Mouse (Mus musculus): ENCODE data around the gene Atxn7l1. TPM values are rescaled to one million over a fixed set of nuclear protein-coding genes. Genes with fewer than 3 reads are reported as not detected.

Gene Atxn7l1
- polyA plus RNA-seq, 1 experiment from 2014 or later = 18.7 TPM

DNA sequence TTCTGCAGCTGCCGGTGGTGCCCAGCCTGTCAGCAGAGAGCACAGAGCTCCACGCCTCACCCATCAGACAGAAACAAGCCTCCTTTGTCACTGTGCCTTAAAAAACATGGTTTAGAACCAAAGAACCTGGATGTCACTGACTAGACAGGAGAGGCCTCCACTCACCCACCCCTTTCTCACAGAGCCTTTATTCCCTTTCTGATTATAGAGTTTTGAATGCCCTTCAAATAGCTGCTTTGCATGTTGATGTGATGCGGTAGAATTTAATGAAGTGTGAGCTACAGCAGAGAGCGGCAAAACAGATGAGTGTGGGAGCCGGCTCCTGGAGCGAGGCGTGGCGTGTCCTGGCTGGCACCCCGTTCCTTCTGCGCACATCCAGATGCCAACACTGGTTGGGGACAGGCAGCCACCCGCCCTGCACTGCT is 77.6 kb downstream of the Atxn7l1 start:
- H3K27ac ChIP-seq (ENCODE audit: low read depth, low read length) = peak overlapping the region; percentile 69
- H3K36me3 ChIP-seq (ENCODE audit: control insufficient read depth, insufficient read depth, low read length) = no peaks in the 10 kb centered on the region
- peaks cover 24% of the 10 kb centered on the region for H3K4me1 ChIP-seq (ENCODE audit: control insufficient read depth, insufficient read depth, low read depth, low read length)
- peak overlapping the region; percentile 32 for H3K4me2 ChIP-seq (ENCODE audit: low read length)
- H3K27me3 ChIP-seq (replicated peaks; ENCODE audit: control insufficient read depth, insufficient read depth, low read length) = no peaks in the 10 kb centered on the region
- 8% methylated on average over 11 of the region's 11 CpGs for WGBS
- peak overlapping the region; percentile 18 for H3K9ac ChIP-seq (ENCODE audit: low read depth, low read length)
- peak; percentile 80 for ATAC-seq
- H3K9me3 ChIP-seq (ENCODE audit: control insufficient read depth, low read length) = no peaks in the 10 kb centered on the region
- no peak overlapping the region for H3K4me3 ChIP-seq (ENCODE audit: low read length)

DNA sequence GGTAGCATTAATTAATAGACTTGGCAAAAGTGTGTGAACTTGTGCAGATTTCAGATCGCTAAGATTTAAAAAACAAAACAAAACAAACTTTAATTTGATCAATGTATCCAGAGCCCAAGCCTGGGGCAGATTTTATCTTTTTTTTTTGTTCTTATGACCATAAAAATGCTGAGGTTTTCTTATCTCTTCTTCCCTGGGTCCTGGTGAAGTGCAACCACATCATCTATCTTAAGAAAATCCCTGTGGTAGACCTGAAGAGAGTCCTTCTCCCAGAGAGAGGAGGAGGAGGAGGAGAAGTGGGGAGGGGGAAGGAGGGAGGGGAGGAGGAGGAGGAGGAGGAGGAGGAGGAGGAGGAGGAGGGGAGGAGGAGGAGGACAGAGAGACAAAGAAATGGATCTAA is 78.5 kb downstream of the Atxn7l1 start:
- peaks cover 17% of the 10 kb centered on the region for H3K4me1 ChIP-seq (ENCODE audit: control insufficient read depth, insufficient read depth, low read depth, low read length)
- ATAC-seq = no peak
- no peaks in the 10 kb centered on the region for H3K27me3 ChIP-seq (replicated peaks; ENCODE audit: control insufficient read depth, insufficient read depth, low read length)
- 78% methylated on average over 1 of the region's 1 CpGs for WGBS
- H3K9me3 ChIP-seq (ENCODE audit: control insufficient read depth, low read length) = no peaks in the 10 kb centered on the region
- no peak overlapping the region for H3K4me3 ChIP-seq (ENCODE audit: low read length)
- H3K4me2 ChIP-seq (ENCODE audit: low read length) = no peak overlapping the region
- H3K36me3 ChIP-seq (ENCODE audit: control insufficient read depth, insufficient read depth, low read length) = no peaks in the 10 kb centered on the region
- H3K27ac ChIP-seq (ENCODE audit: low read depth, low read length) = no peak overlapping the region
- H3K9ac ChIP-seq (ENCODE audit: low read depth, low read length) = no peak overlapping the region

DNA sequence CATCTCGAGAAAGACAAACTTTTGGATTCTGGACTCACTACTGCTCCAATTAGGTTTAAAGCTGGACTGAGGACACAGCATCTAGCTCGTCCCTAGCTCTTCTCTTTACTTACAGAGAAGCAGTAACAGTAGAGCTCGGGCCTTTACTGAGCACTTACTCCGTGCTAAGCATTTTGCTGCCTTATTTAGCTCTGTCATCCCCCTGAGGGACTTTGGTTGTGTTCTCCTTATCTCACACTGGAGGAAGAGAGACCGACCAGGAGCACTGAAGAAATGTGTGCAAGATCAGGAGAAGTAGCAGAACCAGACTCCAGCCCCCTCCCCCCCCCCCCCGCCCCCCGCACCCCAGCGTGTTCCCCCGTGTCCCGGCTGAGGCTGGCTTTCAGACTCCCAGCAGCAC is 79.1 kb downstream of the Atxn7l1 start:
- peaks cover 17% of the 10 kb centered on the region for H3K4me1 ChIP-seq (ENCODE audit: control insufficient read depth, insufficient read depth, low read depth, low read length)
- H3K4me3 ChIP-seq (ENCODE audit: low read length) = no peak overlapping the region
- no peaks in the 10 kb centered on the region for H3K36me3 ChIP-seq (ENCODE audit: control insufficient read depth, insufficient read depth, low read length)
- ATAC-seq = no peak
- no peak overlapping the region for H3K27ac ChIP-seq (ENCODE audit: low read depth, low read length)
- H3K4me2 ChIP-seq (ENCODE audit: low read length) = no peak overlapping the region
- H3K27me3 ChIP-seq (replicated peaks; ENCODE audit: control insufficient read depth, insufficient read depth, low read length) = no peaks in the 10 kb centered on the region
- H3K9ac ChIP-seq (ENCODE audit: low read depth, low read length) = no peak overlapping the region
- 66% methylated on average over 10 of the region's 10 CpGs for WGBS
- no peaks in the 10 kb centered on the region for H3K9me3 ChIP-seq (ENCODE audit: control insufficient read depth, low read length)

DNA sequence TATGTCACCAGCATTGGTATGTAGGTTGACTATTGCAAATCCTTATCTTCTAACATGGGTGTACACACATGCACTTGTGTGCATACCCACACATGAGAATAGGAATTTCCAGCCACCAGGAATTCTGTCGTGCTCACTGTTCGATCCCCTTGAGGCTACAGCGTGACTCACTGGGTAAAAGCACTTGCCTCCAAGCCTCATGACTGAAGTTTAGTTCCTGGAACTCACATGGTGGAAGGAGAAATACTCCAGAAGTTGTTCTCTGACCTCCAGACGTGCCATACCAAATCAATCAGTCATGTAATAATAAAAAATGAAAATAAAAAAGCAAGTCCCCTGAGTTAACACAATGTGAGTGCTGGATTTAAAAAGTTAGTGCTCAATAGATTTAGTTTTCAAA is 87.8 kb downstream of the Atxn7l1 start:
- Histone ChIP-seq H3K9me3 (ENCODE audit: control insufficient read depth, low read length) (no peaks in the 10 kb centered on the region), H3K4me1 (ENCODE audit: control insufficient read depth, insufficient read depth, low read depth, low read length) (peaks cover 8% of the 10 kb centered on the region; the same call in 1 of the 2 replicates), H3K4me3 (ENCODE audit: low read length) (no peak overlapping the region), H3K27ac (ENCODE audit: low read depth, low read length) (no peak overlapping the region), H3K36me3 (ENCODE audit: control insufficient read depth, insufficient read depth, low read length) (no peaks in the 10 kb centered on the region), H3K4me2 (ENCODE audit: low read length) (no peak overlapping the region), H3K27me3 (replicated peaks; ENCODE audit: control insufficient read depth, insufficient read depth, low read length) (no peaks in the 10 kb centered on the region), H3K9ac (ENCODE audit: low read depth, low read length) (no peak overlapping the region)
- WGBS = 76% methylated on average over 4 of the region's 4 CpGs
- ATAC-seq = no peak; the same call in 1 of the 2 replicates

DNA sequence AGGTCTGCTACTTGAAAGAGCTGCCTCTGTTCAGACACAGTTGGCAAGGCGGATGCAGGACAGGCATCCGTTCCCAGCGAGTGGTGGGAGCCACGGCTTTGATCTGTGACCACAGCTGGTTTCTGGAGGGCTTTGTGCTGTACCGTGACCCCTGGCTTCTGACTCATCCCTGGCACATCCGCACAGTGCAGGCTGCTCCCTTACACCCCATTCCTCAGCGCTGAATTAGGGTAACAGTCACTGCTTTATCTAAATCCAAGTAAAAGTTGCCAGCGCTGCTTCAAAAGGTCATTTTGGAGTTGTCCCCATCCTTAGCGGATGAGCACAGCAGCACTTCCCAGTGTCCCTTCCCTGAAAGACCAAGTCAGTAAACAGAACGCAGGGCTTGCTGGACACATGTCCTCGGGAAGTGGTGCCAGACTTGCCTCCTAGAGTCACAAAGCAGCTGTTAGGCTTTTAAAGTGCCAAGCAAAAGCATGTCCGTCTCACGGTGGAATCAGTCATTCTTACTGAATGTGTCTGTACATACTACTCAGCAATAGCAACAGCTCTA is 88.4 kb downstream of the Atxn7l1 start:
- H3K36me3 ChIP-seq (ENCODE audit: control insufficient read depth, insufficient read depth, low read length) = no peaks in the 10 kb centered on the region
- no peaks in the 10 kb centered on the region for H3K27me3 ChIP-seq (replicated peaks; ENCODE audit: control insufficient read depth, insufficient read depth, low read length)
- H3K27ac ChIP-seq (ENCODE audit: low read depth, low read length) = no peak overlapping the region
- H3K4me1 ChIP-seq (ENCODE audit: control insufficient read depth, insufficient read depth, low read depth, low read length) = peaks cover 8% of the 10 kb centered on the region; the same call in 1 of the 2 replicates
- H3K4me2 ChIP-seq (ENCODE audit: low read length) = no peak overlapping the region
- peak; percentile 79 for ATAC-seq
- 51% methylated on average over 13 of the region's 13 CpGs for WGBS
- H3K9ac ChIP-seq (ENCODE audit: low read depth, low read length) = no peak overlapping the region
- H3K4me3 ChIP-seq (ENCODE audit: low read length) = no peak overlapping the region
- no peaks in the 10 kb centered on the region for H3K9me3 ChIP-seq (ENCODE audit: control insufficient read depth, low read length)

DNA sequence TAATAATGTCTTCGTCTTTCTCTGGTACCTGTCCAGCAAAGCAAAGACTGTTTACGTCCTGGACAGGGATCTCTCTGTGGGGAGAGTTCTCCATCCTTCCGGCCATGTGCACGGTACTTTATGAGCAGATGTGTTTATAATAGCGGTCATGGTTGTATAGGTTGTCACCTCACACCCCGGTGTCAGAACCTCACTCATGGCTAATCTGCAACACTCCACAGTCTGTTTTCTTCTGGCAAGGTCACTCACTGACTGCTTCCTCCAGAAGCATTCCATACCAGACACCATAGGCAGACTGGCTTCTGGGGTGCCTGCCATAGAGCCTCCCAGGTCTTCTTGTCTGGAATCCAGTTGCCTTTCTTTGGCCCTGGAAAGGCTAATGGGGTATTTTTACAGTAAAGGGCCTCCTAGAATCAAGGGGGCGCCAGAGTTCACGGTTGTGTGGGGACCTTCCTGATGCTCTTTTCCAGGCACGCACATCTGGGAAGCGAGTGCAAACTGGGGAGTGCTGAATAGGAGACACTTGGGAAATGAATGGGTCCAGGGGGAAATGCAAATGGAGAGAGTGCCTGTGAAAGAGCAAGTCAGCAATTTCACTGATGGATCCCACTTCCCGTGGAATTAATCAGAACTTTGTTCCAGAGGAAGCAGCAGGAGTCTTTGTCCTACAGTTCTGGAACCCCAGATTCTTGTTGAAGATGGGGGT is 89.0 kb downstream of the Atxn7l1 start:
- H3K27ac ChIP-seq (ENCODE audit: low read depth, low read length) = no peak overlapping the region
- H3K9ac ChIP-seq (ENCODE audit: low read depth, low read length) = no peak overlapping the region
- WGBS = 75% methylated on average over 11 of the region's 11 CpGs
- H3K4me3 ChIP-seq (ENCODE audit: low read length) = no peak overlapping the region
- H3K36me3 ChIP-seq (ENCODE audit: control insufficient read depth, insufficient read depth, low read length) = no peaks in the 10 kb centered on the region
- H3K27me3 ChIP-seq (replicated peaks; ENCODE audit: control insufficient read depth, insufficient read depth, low read length) = no peaks in the 10 kb centered on the region
- H3K9me3 ChIP-seq (ENCODE audit: control insufficient read depth, low read length) = no peaks in the 10 kb centered on the region
- ATAC-seq = peak; percentile 34; the same call in 1 of the 2 replicates
- H3K4me2 ChIP-seq (ENCODE audit: low read length) = no peak overlapping the region
- H3K4me1 ChIP-seq (ENCODE audit: control insufficient read depth, insufficient read depth, low read depth, low read length) = peaks cover 9% of the 10 kb centered on the region

DNA sequence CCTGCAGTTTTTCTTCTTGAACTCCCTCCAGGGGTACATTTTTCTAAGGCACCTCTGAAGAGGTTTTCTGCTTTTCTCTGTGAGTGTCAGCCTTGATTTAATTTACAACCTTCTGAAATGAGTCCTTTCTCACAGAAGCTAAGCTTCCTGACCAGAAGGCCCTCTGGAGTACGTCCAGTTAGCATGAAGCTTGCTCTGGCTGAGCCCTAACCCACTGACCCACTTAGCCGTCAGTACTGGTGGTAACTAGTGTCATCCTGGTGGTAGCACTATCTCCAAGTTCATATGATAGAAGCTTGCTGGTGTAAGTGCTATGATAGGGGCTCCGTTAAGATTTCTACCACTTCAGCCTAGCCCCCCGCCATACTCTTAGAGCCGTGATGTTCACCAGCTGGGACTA is 89.6 kb downstream of the Atxn7l1 start:
- H3K27ac ChIP-seq (ENCODE audit: low read depth, low read length) = no peak overlapping the region
- 85% methylated on average over 5 of the region's 5 CpGs for WGBS

DNA sequence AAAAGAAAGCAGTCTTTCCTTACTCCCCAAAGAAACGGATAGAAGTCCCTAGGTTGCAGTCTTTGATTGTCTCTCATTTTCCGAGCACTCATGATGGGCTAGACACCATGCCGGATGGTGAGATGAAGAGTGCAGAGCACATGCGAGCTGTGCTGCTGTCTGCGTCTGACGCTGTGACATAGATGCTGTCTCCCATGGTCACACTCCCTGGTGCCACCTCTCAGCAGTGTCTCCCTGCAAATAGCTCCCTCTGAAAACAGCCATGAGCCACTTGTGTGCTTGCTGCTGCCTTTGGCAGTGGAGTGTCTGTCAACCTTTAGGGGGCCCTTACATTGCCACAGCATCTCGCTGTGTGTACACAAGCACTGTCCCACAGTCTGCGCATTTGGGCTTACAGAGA is 95.2 kb downstream of the Atxn7l1 start:
- WGBS = 50% methylated on average over 8 of the region's 8 CpGs
- Histone ChIP-seq H3K4me3 (ENCODE audit: low read length) (no peak overlapping the region), H3K27me3 (replicated peaks; ENCODE audit: control insufficient read depth, insufficient read depth, low read length) (no peaks in the 10 kb centered on the region), H3K27ac (ENCODE audit: low read depth, low read length) (no peak overlapping the region), H3K9ac (ENCODE audit: low read depth, low read length) (no peak overlapping the region), H3K36me3 (ENCODE audit: control insufficient read depth, insufficient read depth, low read length) (no peaks in the 10 kb centered on the region), H3K4me2 (ENCODE audit: low read length) (no peak overlapping the region), H3K4me1 (ENCODE audit: control insufficient read depth, insufficient read depth, low read depth, low read length) (peaks cover 34% of the 10 kb centered on the region), H3K9me3 (ENCODE audit: control insufficient read depth, low read length) (no peaks in the 10 kb centered on the region)
- ATAC-seq = no peak

More for the DNA sequence above, 89.6 kb downstream of the Atxn7l1 start:
- H3K4me1 ChIP-seq (ENCODE audit: control insufficient read depth, insufficient read depth, low read depth, low read length) = peaks cover 11% of the 10 kb centered on the region
- H3K36me3 ChIP-seq (ENCODE audit: control insufficient read depth, insufficient read depth, low read length) = no peaks in the 10 kb centered on the region
- no peaks in the 10 kb centered on the region for H3K27me3 ChIP-seq (replicated peaks; ENCODE audit: control insufficient read depth, insufficient read depth, low read length)
- H3K9ac ChIP-seq (ENCODE audit: low read depth, low read length) = no peak overlapping the region
- no peaks in the 10 kb centered on the region for H3K9me3 ChIP-seq (ENCODE audit: control insufficient read depth, low read length)
- no peak overlapping the region for H3K4me2 ChIP-seq (ENCODE audit: low read length)
- no peak for ATAC-seq
- no peak overlapping the region for H3K4me3 ChIP-seq (ENCODE audit: low read length)

DNA sequence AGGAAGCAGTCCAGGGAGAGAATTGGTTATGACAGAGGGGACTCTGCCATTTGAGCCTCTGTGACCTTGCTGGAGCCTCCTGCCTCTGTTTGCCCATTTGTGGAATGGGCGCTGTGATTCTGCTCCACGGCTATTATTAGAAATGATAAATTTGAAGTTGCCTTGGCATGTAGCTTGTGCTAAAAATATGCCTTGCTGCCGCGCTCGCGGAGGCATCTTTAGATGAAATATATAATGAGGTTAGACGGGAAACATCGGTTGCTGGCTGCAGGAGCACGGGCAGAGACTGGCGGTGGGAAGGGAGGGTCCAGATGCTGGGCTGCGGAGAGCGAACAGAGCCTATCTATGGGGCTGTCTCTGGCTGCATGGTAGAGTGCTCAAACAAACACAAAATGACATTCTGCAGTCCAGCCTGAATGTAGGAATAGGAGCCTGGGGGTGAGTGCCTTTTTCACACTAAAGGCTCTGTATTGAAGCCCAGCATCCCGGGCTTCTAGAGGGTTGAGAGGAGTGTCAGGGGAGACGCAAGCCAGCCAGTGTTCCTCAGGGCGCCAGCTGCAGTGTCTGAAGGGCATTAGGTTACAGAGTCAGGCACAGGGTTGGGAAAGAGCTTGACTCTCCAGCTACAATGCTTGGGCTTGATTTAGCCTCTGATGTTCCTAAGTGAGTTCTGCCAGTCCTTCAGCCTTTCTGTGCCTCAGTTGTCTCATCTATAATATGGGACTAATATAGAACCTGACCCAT is 96.8 kb downstream of the Atxn7l1 start:
- 30% methylated on average over 15 of the region's 15 CpGs for WGBS
- peak; percentile 57 for ATAC-seq
- H3K27ac ChIP-seq (ENCODE audit: low read depth, low read length) = peak overlapping the region; percentile 18; the same call in 1 of the 2 replicates
- no peaks in the 10 kb centered on the region for H3K36me3 ChIP-seq (ENCODE audit: control insufficient read depth, insufficient read depth, low read length)
- H3K4me2 ChIP-seq (ENCODE audit: low read length) = no peak overlapping the region
- H3K4me3 ChIP-seq (ENCODE audit: low read length) = no peak overlapping the region
- no peaks in the 10 kb centered on the region for H3K9me3 ChIP-seq (ENCODE audit: control insufficient read depth, low read length)
- peaks cover 34% of the 10 kb centered on the region for H3K4me1 ChIP-seq (ENCODE audit: control insufficient read depth, insufficient read depth, low read depth, low read length)
- no peaks in the 10 kb centered on the region for H3K27me3 ChIP-seq (replicated peaks; ENCODE audit: control insufficient read depth, insufficient read depth, low read length)
- H3K9ac ChIP-seq (ENCODE audit: low read depth, low read length) = no peak overlapping the region

All from hindbrain, embryonic 16.5 days (tissue).